Mouse (Mus musculus): ENCODE measurements around the gene Abhd15. TPM values are rescaled to one million over a fixed set of nuclear protein-coding genes. Genes with fewer than 3 reads are reported as not detected.

Gene Abhd15
- total and polyA plus RNA-seq, 2 experiments from 2014 or later = 1.2 to 2.1 TPM

DNA sequence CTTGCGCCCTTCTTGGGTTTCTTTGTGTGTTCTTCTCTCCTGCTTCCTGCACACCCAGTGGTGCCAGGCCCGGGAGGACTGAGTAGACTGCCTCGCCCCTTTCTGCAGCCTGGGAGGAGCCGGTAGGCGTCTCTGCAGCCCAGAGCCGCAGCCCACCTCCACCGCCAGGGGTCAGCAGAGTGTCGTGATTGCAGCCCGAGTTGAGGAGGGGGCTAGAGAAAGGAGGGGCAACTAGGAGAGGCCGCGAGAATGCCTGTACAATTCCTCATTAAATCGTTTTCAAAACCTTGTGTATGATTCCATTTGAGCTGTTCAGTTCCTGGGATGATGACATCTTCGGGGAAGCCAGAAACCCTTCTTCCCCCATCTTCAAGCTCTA, 23.8 kb upstream of the Abhd15 start:
- no peaks in the 10 kb centered on the region for H3K36me3 ChIP-seq (replicated peaks; ENCODE audit: control insufficient read depth, insufficient read depth, low read length)
- TF ChIP-seq CTCF (IDR thresholded peaks at IDR 0.05; ENCODE audit: low read depth) (peak; percentile 99), EP300 (IDR thresholded peaks at IDR 0.05; ENCODE audit: low read depth) (no peak)
- H3K4me3 ChIP-seq (ENCODE audit: low read depth, low read length) = peak overlapping the region; percentile 67
- 0% methylated on average over 13 of the region's 13 CpGs for WGBS
- H3K27ac ChIP-seq (ENCODE audit: low read depth) = peak overlapping the region; percentile 97
- peak overlapping the region; percentile 88 for H3K4me2 ChIP-seq (ENCODE audit: low read depth, low read length)
- DNase-seq (ENCODE audit: low spot score) (peak; percentile 90), ATAC-seq (ENCODE audit: insufficient read depth, low read depth) (peak; percentile 65)
- no peaks in the 10 kb centered on the region for H3K9me3 ChIP-seq (replicated peaks; ENCODE audit: control insufficient read depth, low read length)
- H3K9ac ChIP-seq (replicated peaks; ENCODE audit: low read depth, low read length) = 0 out of 2 replicates have a peak overlapping the region, but pooled peaks have one; percentile 93
- no peaks in the 10 kb centered on the region for H3K27me3 ChIP-seq (ENCODE audit: control insufficient read depth, insufficient read depth, low read length)
- peaks cover 23% of the 10 kb centered on the region for H3K4me1 ChIP-seq (ENCODE audit: control insufficient read depth, insufficient read depth)

DNA sequence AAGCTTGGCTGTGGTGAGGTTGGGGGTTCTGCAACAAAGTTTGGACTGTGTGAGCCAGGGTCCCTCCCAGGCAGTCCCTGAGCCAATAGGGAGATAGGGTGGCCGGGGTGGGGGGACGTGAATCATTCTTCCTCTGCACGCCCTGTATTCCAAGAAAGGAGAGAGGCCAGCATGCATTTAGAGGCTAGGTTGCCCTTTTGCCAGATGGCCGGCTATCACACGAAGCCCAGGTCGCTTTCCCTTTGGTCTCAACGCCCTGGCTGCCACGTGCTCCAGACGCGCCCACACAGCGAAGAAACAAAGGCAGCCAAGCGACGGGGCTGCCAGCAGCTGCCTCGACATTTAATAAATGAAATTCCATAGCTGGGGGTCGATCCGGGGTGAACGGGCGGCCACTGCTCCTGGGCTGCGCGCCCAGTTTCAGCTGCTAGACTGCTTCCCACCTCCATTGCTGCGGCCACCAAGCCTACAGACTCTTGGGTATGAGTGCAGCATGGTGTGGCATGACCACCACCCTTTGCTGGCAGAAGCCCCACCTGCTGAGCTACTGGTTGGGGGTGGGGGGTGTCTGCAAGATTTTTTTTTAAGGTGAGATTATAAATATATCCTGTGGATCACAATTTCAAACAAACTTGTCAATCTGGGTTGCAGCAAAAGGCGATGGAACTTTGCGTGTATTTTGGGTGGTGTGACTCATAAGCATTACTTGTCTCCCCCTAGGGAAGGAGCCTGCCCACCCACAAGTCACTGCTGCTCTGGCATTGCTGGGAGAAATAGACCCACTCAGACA, 23.2 kb upstream of the Abhd15 start:
- peak; percentile 55 for ATAC-seq (ENCODE audit: insufficient read depth, low read depth)
- WGBS = under 1% methylated on average over 23 of the region's 23 CpGs

DNA sequence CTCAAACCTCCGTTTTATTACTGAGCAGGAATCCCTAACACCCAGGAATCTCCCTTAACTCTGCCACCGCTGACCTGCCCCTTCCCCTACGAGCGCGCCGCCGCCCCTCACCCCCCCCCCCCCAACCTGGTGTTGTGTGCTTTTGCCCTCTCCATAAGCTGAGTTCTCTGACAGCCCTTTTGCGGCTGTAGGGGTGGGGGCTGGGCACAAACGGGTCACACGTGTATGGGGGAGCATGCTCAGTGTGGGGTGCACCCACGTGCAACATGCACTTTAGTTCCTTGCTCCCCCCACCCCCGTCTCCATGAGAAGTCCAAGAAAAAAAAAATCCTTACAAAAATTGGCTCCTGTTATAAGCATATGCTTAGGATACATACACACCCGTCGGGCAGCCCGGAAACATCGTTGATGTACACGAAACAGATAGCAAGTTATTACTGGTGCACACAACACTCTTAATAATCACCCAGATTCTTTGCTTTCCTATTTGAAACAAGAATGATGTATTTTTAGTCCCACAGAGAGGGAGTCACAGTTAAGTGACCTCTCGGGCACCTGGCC, 22.5 kb upstream of the Abhd15 start:
- no peak for ATAC-seq (ENCODE audit: insufficient read depth, low read depth)
- Histone ChIP-seq H3K4me3 (ENCODE audit: low read depth, low read length) (peak overlapping the region; percentile 67), H3K4me2 (ENCODE audit: low read depth, low read length) (peak overlapping the region; percentile 88), H3K9me3 (replicated peaks; ENCODE audit: control insufficient read depth, low read length) (no peaks in the 10 kb centered on the region), H3K36me3 (replicated peaks; ENCODE audit: control insufficient read depth, insufficient read depth, low read length) (no peaks in the 10 kb centered on the region), H3K27ac (ENCODE audit: low read depth) (peak overlapping the region; percentile 97), H3K9ac (replicated peaks; ENCODE audit: low read depth, low read length) (peak overlapping the region; percentile 93), H3K27me3 (ENCODE audit: control insufficient read depth, insufficient read depth, low read length) (no peaks in the 10 kb centered on the region), H3K4me1 (ENCODE audit: control insufficient read depth, insufficient read depth) (peaks cover 23% of the 10 kb centered on the region)
- TF ChIP-seq EP300 (IDR thresholded peaks at IDR 0.05; ENCODE audit: low read depth) = no peak
- TF ChIP-seq CTCF (IDR thresholded peaks at IDR 0.05; ENCODE audit: low read depth) = no peak
- WGBS = 1% methylated on average over 18 of the region's 18 CpGs
- no peak for DNase-seq (ENCODE audit: low spot score)

More for the DNA sequence above, 23.2 kb upstream of the Abhd15 start:
- Histone ChIP-seq H3K9ac (replicated peaks; ENCODE audit: low read depth, low read length) (peak overlapping the region; percentile 93), H3K4me2 (ENCODE audit: low read depth, low read length) (peak overlapping the region; percentile 88), H3K27ac (ENCODE audit: low read depth) (peak overlapping the region; percentile 97), H3K9me3 (replicated peaks; ENCODE audit: control insufficient read depth, low read length) (no peaks in the 10 kb centered on the region), H3K4me3 (ENCODE audit: low read depth, low read length) (peak overlapping the region; percentile 67), H3K4me1 (ENCODE audit: control insufficient read depth, insufficient read depth) (peaks cover 23% of the 10 kb centered on the region), H3K36me3 (replicated peaks; ENCODE audit: control insufficient read depth, insufficient read depth, low read length) (no peaks in the 10 kb centered on the region), H3K27me3 (ENCODE audit: control insufficient read depth, insufficient read depth, low read length) (no peaks in the 10 kb centered on the region)
- TF ChIP-seq CTCF (IDR thresholded peaks at IDR 0.05; ENCODE audit: low read depth) (no peak), EP300 (IDR thresholded peaks at IDR 0.05; ENCODE audit: low read depth) (0 out of 2 replicates have a peak, but pooled peaks have one; percentile 4)
- peak; percentile 87 for DNase-seq (ENCODE audit: low spot score)

DNA sequence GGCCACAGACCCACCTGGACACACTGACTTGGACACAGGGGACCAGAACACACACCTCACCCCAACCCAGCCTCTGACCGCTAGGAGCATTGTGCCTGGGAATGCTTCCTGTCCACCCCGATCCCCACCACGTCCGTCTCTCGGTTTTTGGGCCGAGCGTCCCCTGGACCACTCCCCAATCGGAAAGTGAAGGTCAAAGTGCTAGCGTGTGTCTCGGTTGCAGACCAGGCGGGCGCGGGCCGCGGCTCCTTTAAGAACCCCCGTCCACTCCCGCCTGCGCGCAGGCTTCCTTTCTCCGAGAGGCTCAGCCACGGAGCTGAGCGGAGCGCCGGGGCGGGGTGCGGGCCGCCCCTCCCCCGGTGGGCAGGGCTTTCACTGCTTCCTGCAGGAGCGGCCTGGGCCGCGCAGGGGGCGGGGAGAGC, 22.0 kb upstream of the Abhd15 start:
- TF ChIP-seq CTCF (IDR thresholded peaks at IDR 0.05; ENCODE audit: low read depth) = 0 out of 2 replicates have a peak, but pooled peaks have one; percentile 0
- no peak for TF ChIP-seq EP300 (IDR thresholded peaks at IDR 0.05; ENCODE audit: low read depth)
- peak overlapping the region; percentile 97 for H3K27ac ChIP-seq (ENCODE audit: low read depth)
- peaks cover 28% of the 10 kb centered on the region for H3K4me1 ChIP-seq (ENCODE audit: control insufficient read depth, insufficient read depth)
- H3K9ac ChIP-seq (replicated peaks; ENCODE audit: low read depth, low read length) = peak overlapping the region; percentile 93
- no peaks in the 10 kb centered on the region for H3K27me3 ChIP-seq (ENCODE audit: control insufficient read depth, insufficient read depth, low read length)
- H3K4me2 ChIP-seq (ENCODE audit: low read depth, low read length) = peak overlapping the region; percentile 88
- WGBS = under 1% methylated on average over 31 of the region's 32 CpGs
- peak overlapping the region; percentile 67 for H3K4me3 ChIP-seq (ENCODE audit: low read depth, low read length)
- no peaks in the 10 kb centered on the region for H3K9me3 ChIP-seq (replicated peaks; ENCODE audit: control insufficient read depth, low read length)
- peak; percentile 71 for ATAC-seq (ENCODE audit: insufficient read depth, low read depth)
- H3K36me3 ChIP-seq (replicated peaks; ENCODE audit: control insufficient read depth, insufficient read depth, low read length) = no peaks in the 10 kb centered on the region
- DNase-seq (ENCODE audit: low spot score) = peak; percentile 94

DNA sequence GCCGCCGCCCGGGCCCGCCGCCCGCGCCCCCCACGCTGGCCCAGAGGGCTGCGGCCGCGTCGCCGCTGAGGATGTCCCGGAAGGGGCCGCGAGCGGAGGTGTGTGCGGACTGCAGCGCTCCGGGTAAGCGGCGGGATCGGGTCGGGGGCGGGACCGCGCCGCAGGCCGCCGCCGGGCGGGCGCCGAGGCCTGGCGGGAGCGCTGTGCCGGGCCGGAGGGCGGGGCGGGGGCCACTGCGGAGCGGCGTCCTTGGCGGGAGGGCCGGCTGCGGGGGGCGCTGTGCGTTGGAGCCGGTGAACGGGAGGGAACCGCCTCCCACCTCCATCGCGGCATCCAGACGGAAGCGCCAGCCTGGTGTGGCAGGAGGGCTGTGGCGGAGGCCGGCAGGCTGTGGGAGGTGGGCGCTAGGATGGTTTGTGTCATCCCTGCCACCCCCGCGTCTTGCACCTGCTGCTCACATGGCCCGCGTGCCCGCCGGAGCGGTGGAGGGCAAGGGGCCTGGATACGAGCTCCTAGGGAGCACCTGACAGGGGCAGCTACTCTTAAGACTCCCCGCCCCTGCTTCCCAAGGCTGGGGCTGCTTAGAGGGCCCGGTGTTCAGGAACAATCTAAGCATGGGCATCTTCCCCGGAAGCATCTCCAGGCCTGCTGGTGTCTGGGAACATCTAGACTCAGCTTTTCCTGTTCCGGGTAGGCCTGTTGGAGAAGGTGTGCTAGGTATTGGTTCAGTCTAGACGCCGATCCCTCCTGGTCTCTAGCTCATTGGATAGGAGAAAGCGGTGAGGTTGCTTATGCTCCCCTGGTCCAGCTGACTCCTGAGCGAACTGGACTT, 21.2 kb upstream of the Abhd15 start, which contains the start of gene Git1:
TSS of gene Git1 (plus strand) at position 51 of the 832 bp plus-strand sequence.
- WGBS = under 1% methylated on average over 54 of the region's 74 CpGs

More for the DNA sequence above, 21.2 kb upstream of the Abhd15 start, which contains the start of gene Git1:
- no peak for TF ChIP-seq EP300 (IDR thresholded peaks at IDR 0.05; ENCODE audit: low read depth)
- no peak for TF ChIP-seq CTCF (IDR thresholded peaks at IDR 0.05; ENCODE audit: low read depth)
- no peaks in the 10 kb centered on the region for H3K36me3 ChIP-seq (replicated peaks; ENCODE audit: control insufficient read depth, insufficient read depth, low read length)
- peak within 1 kb of the TSS; percentile 93 for H3K9ac ChIP-seq (replicated peaks; ENCODE audit: low read depth, low read length)
- H3K4me2 ChIP-seq (ENCODE audit: low read depth, low read length) = peak within 1 kb of the TSS; percentile 88
- H3K4me1 ChIP-seq (ENCODE audit: control insufficient read depth, insufficient read depth) = peaks cover 36% of the 10 kb centered on the region
- H3K4me3 ChIP-seq (ENCODE audit: low read depth, low read length) = peak within 1 kb of the TSS; percentile 93
- no peaks in the 10 kb centered on the region for H3K9me3 ChIP-seq (replicated peaks; ENCODE audit: control insufficient read depth, low read length)
- H3K27ac ChIP-seq (ENCODE audit: low read depth) = peak within 1 kb of the TSS; percentile 97
- H3K27me3 ChIP-seq (ENCODE audit: control insufficient read depth, insufficient read depth, low read length) = no peaks in the 10 kb centered on the region
- no peak for DNase-seq (ENCODE audit: low spot score)
- ATAC-seq (ENCODE audit: insufficient read depth, low read depth) = no peak

Data from heart, postnatal 0 days (tissue).